Mouse (Mus musculus) forebrain, embryonic 11.5 days (tissue): Measurements from ENCODE around the gene Cpn2. TPM values are rescaled to one million over a fixed set of nuclear protein-coding genes. Genes with fewer than 3 reads are reported as not detected.
A peak's percentile ranks its signal among the peaks of the same experiment; 100 is the strongest.

Experiments
- ATAC-seq: fragments of 200-750 bp; cut with Nextera tagmentation; replicated peaks from 2 replicates; pipeline ENCODE4 v1.8.0; 2017; ENCODE audit warnings: moderate TSS enrichment; ENCODE audit not compliant: low FRiP score
- DNase-seq: peaks from one replicate; pipeline ENCODE4 v3.0.0-alpha.2; 2017; ENCODE audit warnings: low spot score
- H3K27ac ChIP-seq: fragments of 300-500 bp; sonication (generic); 2 replicates; pipeline ENCODE4 v1.5.1; 2014; ENCODE audit warnings: low read depth, low read length
- H3K27me3 ChIP-seq: fragments of 300-500 bp; sonication (generic); 2 replicates; pipeline ENCODE4 v1.6.1; 2014; ENCODE audit warnings: mild to moderate bottlenecking, low read length, mixed read lengths; ENCODE audit not compliant: control insufficient read depth, insufficient read depth
- H3K36me3 ChIP-seq: fragments of 300-500 bp; sonication (generic); 2 replicates; pipeline ENCODE4 v1.6.1; 2014; ENCODE audit warnings: mild to moderate bottlenecking, low read length, moderate library complexity, mixed read lengths; ENCODE audit not compliant: control insufficient read depth, insufficient read depth
- H3K4me1 ChIP-seq: fragments of 300-500 bp; sonication (generic); replicated peaks from 2 replicates; pipeline ENCODE4 v1.6.1; 2014; ENCODE audit warnings: low read length, mixed read lengths; ENCODE audit not compliant: control insufficient read depth, insufficient read depth
- H3K4me2 ChIP-seq: fragments of 300-500 bp; sonication (generic); 2 replicates; pipeline ENCODE4 v1.6.1; 2014; ENCODE audit warnings: low read depth, mild to moderate bottlenecking, low read length, moderate library complexity, mixed read lengths; ENCODE audit not compliant: severe bottlenecking
- H3K4me3 ChIP-seq: fragments of 300-500 bp; sonication (generic); 2 replicates; pipeline ENCODE4 v1.5.1; 2014; ENCODE audit warnings: low read depth, low read length
- H3K9ac ChIP-seq: fragments of 300-500 bp; sonication (generic); 2 replicates; pipeline ENCODE4 v1.6.1; 2014; ENCODE audit warnings: low read length
- H3K9me3 ChIP-seq: fragments of 300-500 bp; sonication (generic); 2 replicates; pipeline ENCODE4 v1.6.1; 2016; ENCODE audit warnings: low read length, mixed read lengths; ENCODE audit not compliant: control insufficient read depth
- WGBS: fragments of 180-500 bp; shearing (Covaris S2); extraction: QIAGEN DNeasy Blood & Tissue Kit; methylation state at CpG from one replicate; pipeline ENCODE4 v1.1.7; 2014; 5-methylcytosine and 5-hydroxymethylcytosine counted together
- polyA plus RNA-seq: library from polyadenylated mRNA; unstranded; fragments of >200 nt; fragmentation: Nextera tagmentation; extraction: Ambion mirVana; gene quantifications from 2 replicates; pipeline ENCODE4 v1.2.1, GENCODE M21; 2014

Gene Cpn2
- polyA plus RNA-seq, 1 experiment from 2014 or later, result not detected

- H3K9me3 ChIP-seq, result no peaks in the 10 kb centered on the region
- peaks cover 24% of the 10 kb centered on the region for H3K27me3 ChIP-seq
- DNase-seq (peak; percentile 94), ATAC-seq (peak; percentile 82)
- peak overlapping the region; percentile 49; the same call in 1 of the 2 replicates for H3K9ac ChIP-seq
- WGBS, result 1% methylated on average over 33 of the region's 33 CpGs
- no peak overlapping the region for H3K27ac ChIP-seq
- peak overlapping the region; percentile 28 for H3K4me3 ChIP-seq
- peaks cover 3% of the 10 kb centered on the region; the same call in 1 of the 2 replicates for H3K4me1 ChIP-seq
- H3K36me3 ChIP-seq, result no peaks in the 10 kb centered on the region
- peak overlapping the region; percentile 73 for H3K4me2 ChIP-seq
These were observed 31.1 kb downstream of the Cpn2 start for GRCm38 (mm10) chr16:30236091-30236699.

GRCm38 (mm10) chr16:30235577-30235976 lies 31.7 kb downstream of the Cpn2 start:
- no peaks in the 10 kb centered on the region for H3K36me3 ChIP-seq
- 53% methylated on average over 2 of the region's 2 CpGs for WGBS
- no peak overlapping the region for H3K9ac ChIP-seq
- no peak overlapping the region for H3K27ac ChIP-seq
- H3K4me3 ChIP-seq, result no peak overlapping the region
- peaks cover 24% of the 10 kb centered on the region for H3K27me3 ChIP-seq
- H3K4me2 ChIP-seq, result no peak overlapping the region
- no peak for DNase-seq
- no peaks in the 10 kb centered on the region for H3K9me3 ChIP-seq
- ATAC-seq, result no peak
- peaks cover 3% of the 10 kb centered on the region; the same call in 1 of the 2 replicates for H3K4me1 ChIP-seq

- H3K4me1 ChIP-seq, result peaks cover 3% of the 10 kb centered on the region; the same call in 1 of the 2 replicates
- no peaks in the 10 kb centered on the region for H3K36me3 ChIP-seq
- WGBS, result 58% methylated on average over 12 of the region's 12 CpGs
- no peaks in the 10 kb centered on the region for H3K9me3 ChIP-seq
- DNase-seq (no peak), ATAC-seq (no peak)
- H3K4me3 ChIP-seq, result no peak overlapping the region
- no peak overlapping the region for H3K27ac ChIP-seq
- peaks cover 24% of the 10 kb centered on the region for H3K27me3 ChIP-seq
- no peak overlapping the region for H3K4me2 ChIP-seq
- no peak overlapping the region for H3K9ac ChIP-seq
These were observed 32.4 kb downstream of the Cpn2 start for GRCm38 (mm10) chr16:30234636-30235546.

GRCm38 (mm10) chr16:30234077-30234476 lies 33.2 kb downstream of the Cpn2 start:
- Histone ChIP-seq H3K27me3 (peaks cover 24% of the 10 kb centered on the region), H3K36me3 (no peaks in the 10 kb centered on the region), H3K9me3 (no peaks in the 10 kb centered on the region), H3K27ac (no peak overlapping the region), H3K9ac (no peak overlapping the region), H3K4me2 (no peak overlapping the region), H3K4me3 (no peak overlapping the region), H3K4me1 (peaks cover 3% of the 10 kb centered on the region; the same call in 1 of the 2 replicates)
- ATAC-seq, result no peak
- no peak for DNase-seq
- 50% methylated on average over 8 of the region's 8 CpGs for WGBS

GRCm38 (mm10) chr16:30231882-30232604 lies 35.3 kb downstream of the Cpn2 start:
- peaks cover 3% of the 10 kb centered on the region; the same call in 1 of the 2 replicates for H3K4me1 ChIP-seq
- DNase-seq (no peak), ATAC-seq (no peak)
- 34% methylated on average over 13 of the region's 13 CpGs for WGBS
- no peaks in the 10 kb centered on the region for H3K36me3 ChIP-seq
- H3K9me3 ChIP-seq, result no peaks in the 10 kb centered on the region
- H3K4me3 ChIP-seq, result no peak overlapping the region
- no peak overlapping the region for H3K9ac ChIP-seq
- no peak overlapping the region for H3K27ac ChIP-seq
- H3K27me3 ChIP-seq, result peaks cover 23% of the 10 kb centered on the region
- no peak overlapping the region for H3K4me2 ChIP-seq

- DNase-seq, result no peak
- Histone ChIP-seq H3K9me3 (no peaks in the 10 kb centered on the region), H3K4me2 (no peak overlapping the region), H3K4me1 (0 out of 2 replicates have a peak, but pooled peaks cover 2% of the 10 kb centered on the region), H3K9ac (no peak overlapping the region), H3K4me3 (no peak overlapping the region), H3K36me3 (no peaks in the 10 kb centered on the region), H3K27me3 (no peaks in the 10 kb centered on the region), H3K27ac (no peak overlapping the region)
- 80% methylated on average over 7 of the region's 7 CpGs for WGBS
- ATAC-seq, result no peak
These were observed 39.9 kb downstream of the Cpn2 start for GRCm38 (mm10) chr16:30227352-30227751.

DNA sequence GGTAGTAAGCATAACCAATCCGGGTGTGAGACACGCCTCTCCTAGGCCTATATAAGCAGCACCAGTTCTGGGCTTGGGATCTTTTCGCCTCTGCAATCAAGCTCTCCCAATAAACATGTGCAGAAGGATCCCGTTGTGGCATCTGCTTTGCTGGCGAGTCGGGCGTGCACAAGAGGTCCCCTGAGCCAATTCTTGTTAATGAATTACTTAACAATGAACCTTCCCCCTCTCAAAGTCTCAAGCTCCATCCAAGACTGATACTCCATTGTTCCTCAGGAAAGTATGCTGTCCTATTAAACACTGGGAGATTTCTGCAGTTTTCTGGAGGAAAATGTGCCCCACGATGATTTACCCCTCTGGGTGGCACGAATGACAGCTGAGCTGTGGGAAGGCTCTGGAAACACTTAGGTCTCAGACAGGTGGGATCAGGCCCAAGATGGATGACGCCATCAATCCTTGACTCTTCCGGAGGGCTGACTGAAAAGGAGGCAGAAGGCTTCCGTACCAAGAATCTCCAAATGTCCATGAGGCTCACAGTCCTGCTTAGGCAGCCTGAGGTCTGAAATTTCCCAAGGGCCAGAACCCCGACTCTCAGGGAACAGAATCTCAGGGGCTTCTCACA lies 46.0 kb downstream of the Cpn2 start:
- Histone ChIP-seq H3K27me3 (no peaks in the 10 kb centered on the region), H3K4me1 (0 out of 2 replicates have a peak, but pooled peaks cover 2% of the 10 kb centered on the region), H3K4me3 (no peak overlapping the region), H3K9ac (no peak overlapping the region), H3K27ac (no peak overlapping the region), H3K4me2 (no peak overlapping the region), H3K36me3 (no peaks in the 10 kb centered on the region), H3K9me3 (no peaks in the 10 kb centered on the region)
- DNase-seq (no peak), ATAC-seq (no peak)
- WGBS, result 85% methylated on average over 11 of the region's 13 CpGs

- WGBS, result 5% methylated on average over 2 of the region's 2 CpGs
- Histone ChIP-seq H3K36me3 (no peaks in the 10 kb centered on the region), H3K4me2 (no peak overlapping the region), H3K9ac (no peak overlapping the region), H3K27me3 (peaks cover 5% of the 10 kb centered on the region; the same call in 1 of the 2 replicates), H3K27ac (no peak overlapping the region), H3K4me3 (no peak overlapping the region), H3K4me1 (no peaks in the 10 kb centered on the region), H3K9me3 (no peaks in the 10 kb centered on the region)
- ATAC-seq (no peak), DNase-seq (no peak)
These were observed 51.5 kb downstream of the Cpn2 start for GRCm38 (mm10) chr16:30215811-30216210.
